Mouse (Mus musculus) hindbrain, postnatal 0 days (tissue): ENCODE results near the gene Matn4. TPM values are rescaled to one million over a fixed set of nuclear protein-coding genes. Genes with fewer than 3 reads are reported as not detected.

Source experiments
- ATAC-seq: fragments of 200-750 bp; cut with Nextera tagmentation; 2 replicates; pipeline ENCODE4 v1.8.0; 2017; ENCODE audit warnings: mild to moderate bottlenecking, moderate TSS enrichment, moderate library complexity
- DNase-seq: peaks from one replicate; pipeline ENCODE4 v3.0.0-alpha.2; 2015; ENCODE audit warnings: low spot score
- H3K27ac ChIP-seq: fragments of 300-500 bp; sonication (generic); 2 replicates; pipeline ENCODE4 v1.5.1; 2014; ENCODE audit warnings: mild to moderate bottlenecking
- H3K27me3 ChIP-seq: fragments of 300-500 bp; sonication (generic); 2 replicates; pipeline ENCODE4 v1.6.1; 2014; ENCODE audit warnings: low read length, mixed read lengths; ENCODE audit not compliant: insufficient read depth
- H3K36me3 ChIP-seq: fragments of 300-500 bp; sonication (generic); 2 replicates; pipeline ENCODE4 v1.6.1; 2014; ENCODE audit warnings: low read length, mixed read lengths; ENCODE audit not compliant: insufficient read depth
- H3K4me1 ChIP-seq: fragments of 300-500 bp; sonication (generic); 2 replicates; pipeline ENCODE4 v1.6.1; 2014; ENCODE audit warnings: antibody characterized with exemption, low read length, mixed read lengths; ENCODE audit not compliant: insufficient read depth
- H3K4me2 ChIP-seq: fragments of 300-500 bp; sonication (generic); 2 replicates; pipeline ENCODE4 v1.6.1; 2014; ENCODE audit warnings: low read depth, mild to moderate bottlenecking, low read length, moderate library complexity, mixed read lengths
- H3K4me3 ChIP-seq: fragments of 300-500 bp; sonication (generic); 2 replicates; pipeline ENCODE4 v1.5.1; 2014; ENCODE audit warnings: low read length
- H3K9ac ChIP-seq: fragments of 300-500 bp; sonication (generic); replicated peaks from 2 replicates; pipeline ENCODE4 v1.6.1; 2014; ENCODE audit warnings: mild to moderate bottlenecking, low read length, moderate library complexity, mixed read lengths
- H3K9me3 ChIP-seq: fragments of 300-500 bp; sonication (generic); 2 replicates; pipeline ENCODE4 v1.6.1; 2016; ENCODE audit warnings: low read length, mixed read lengths
- CTCF ChIP-seq: IDR thresholded peaks from 2 replicates; pipeline ENCODE4 v1.5.1; 2016; ENCODE audit warnings: antibody characterized with exemption, control low read depth, low read depth
- WGBS: fragments of 180-500 bp; shearing (Covaris S2); extraction: QIAGEN DNeasy Blood & Tissue Kit; methylation state at CpG from one replicate; pipeline ENCODE4 v1.1.7; 2014; 5-methylcytosine and 5-hydroxymethylcytosine counted together
- polyA plus RNA-seq: library from polyadenylated mRNA; unstranded; fragments of >200 nt; fragmentation: Nextera tagmentation; extraction: Ambion mirVana; gene quantifications from 2 replicates; pipeline ENCODE4 v1.2.1, GENCODE M21; 2015
- total RNA-seq: library from RNA; depleted of rRNA; stranded (reverse); fragments of >200 nt; gene quantifications from 2 replicates; pipeline ENCODE4 v1.2.3, GENCODE M21; 2014

The Matn4 gene
- total and polyA plus RNA-seq, 2 experiments from 2014 or later = 4.7 to 8.2 TPM

GRCm38 (mm10) chr2:164448140-164448539, 43.2 kb upstream of the Matn4 start:
- no peak for TF ChIP-seq CTCF
- Histone ChIP-seq H3K9ac (no peak overlapping the region), H3K9me3 (no peaks in the 10 kb centered on the region), H3K27me3 (no peaks in the 10 kb centered on the region), H3K27ac (no peak overlapping the region), H3K4me2 (no peak overlapping the region), H3K4me3 (no peak overlapping the region), H3K36me3 (no peaks in the 10 kb centered on the region), H3K4me1 (peaks cover 5% of the 10 kb centered on the region)
- ATAC-seq (no peak), DNase-seq (no peak)
- WGBS = 95% methylated on average over 1 of the region's 1 CpGs

- no peak overlapping the region for H3K9ac ChIP-seq
- WGBS = 82% methylated on average over 3 of the region's 3 CpGs
- H3K4me1 ChIP-seq = peaks cover 17% of the 10 kb centered on the region
- no peak overlapping the region for H3K4me3 ChIP-seq
- H3K9me3 ChIP-seq = no peaks in the 10 kb centered on the region
- no peak for DNase-seq
- H3K27ac ChIP-seq = no peak overlapping the region
- no peak for ATAC-seq
- H3K36me3 ChIP-seq = no peaks in the 10 kb centered on the region
- TF ChIP-seq CTCF = no peak
- no peaks in the 10 kb centered on the region for H3K27me3 ChIP-seq
- no peak overlapping the region for H3K4me2 ChIP-seq
These were observed 41.1 kb upstream of the Matn4 start for GRCm38 (mm10) chr2:164446086-164446469.

GRCm38 (mm10) chr2:164445399-164446085, 40.6 kb upstream of the Matn4 start:
- H3K36me3 ChIP-seq = no peaks in the 10 kb centered on the region
- 90% methylated on average over 3 of the region's 3 CpGs for WGBS
- ATAC-seq (no peak), DNase-seq (no peak)
- peaks cover 17% of the 10 kb centered on the region for H3K4me1 ChIP-seq
- no peak overlapping the region for H3K9ac ChIP-seq
- H3K27me3 ChIP-seq = no peaks in the 10 kb centered on the region
- H3K4me2 ChIP-seq = no peak overlapping the region
- no peak overlapping the region for H3K4me3 ChIP-seq
- no peaks in the 10 kb centered on the region for H3K9me3 ChIP-seq
- no peak overlapping the region for H3K27ac ChIP-seq
- no peak for TF ChIP-seq CTCF

- no peak overlapping the region for H3K27ac ChIP-seq
- ATAC-seq (no peak), DNase-seq (no peak)
- no peaks in the 10 kb centered on the region for H3K27me3 ChIP-seq
- H3K4me1 ChIP-seq = peaks cover 17% of the 10 kb centered on the region
- H3K36me3 ChIP-seq = no peaks in the 10 kb centered on the region
- H3K9ac ChIP-seq = no peak overlapping the region
- no peaks in the 10 kb centered on the region for H3K9me3 ChIP-seq
- no peak overlapping the region for H3K4me2 ChIP-seq
- no peak overlapping the region for H3K4me3 ChIP-seq
- no peak for TF ChIP-seq CTCF
- 84% methylated on average over 2 of the region's 2 CpGs for WGBS
These were observed 39.7 kb upstream of the Matn4 start for GRCm38 (mm10) chr2:164444701-164445100.

- ATAC-seq = no peak
These were observed 38.6 kb upstream of the Matn4 start, which contains the start of gene Sdc4 for GRCm38 (mm10) chr2:164443460-164444000. Gene Sdc4, minus strand, starts transcription at chr2:164443887.

GRCm38 (mm10) chr2:164443051-164443437, 38.1 kb upstream of the Matn4 start:
- Histone ChIP-seq H3K9me3 (no peaks in the 10 kb centered on the region), H3K36me3 (no peaks in the 10 kb centered on the region), H3K4me3 (peak overlapping the region; percentile 52), H3K9ac (peak overlapping the region; percentile 65), H3K27ac (peak overlapping the region; percentile 51; the same call in 1 of the 2 replicates), H3K4me2 (peak overlapping the region; percentile 92), H3K27me3 (no peaks in the 10 kb centered on the region), H3K4me1 (peaks cover 17% of the 10 kb centered on the region)
- peak; percentile 51 for TF ChIP-seq CTCF
- DNase-seq (peak; percentile 84), ATAC-seq (peak; percentile 93)
- WGBS = under 1% methylated on average over 26 of the region's 26 CpGs

More at GRCm38 (mm10) chr2:164443460-164444000, 38.6 kb upstream of the Matn4 start, which contains the start of gene Sdc4:
- DNase-seq = peak; percentile 33
- TF ChIP-seq CTCF = no peak
- Histone ChIP-seq H3K4me3 (peak within 1 kb of the TSS; percentile 52), H3K4me1 (peaks cover 17% of the 10 kb centered on the region), H3K27me3 (no peaks in the 10 kb centered on the region), H3K36me3 (no peaks in the 10 kb centered on the region), H3K27ac (peak within 1 kb of the TSS; percentile 51; the same call in 1 of the 2 replicates), H3K9me3 (no peaks in the 10 kb centered on the region), H3K4me2 (peak within 1 kb of the TSS; percentile 92), H3K9ac (peak within 1 kb of the TSS; percentile 65)
- 8% methylated on average over 18 of the region's 18 CpGs for WGBS
